Mouse (Mus musculus): ENCODE measurements around the gene Actr10. TPM values are rescaled to one million over a fixed set of nuclear protein-coding genes. Genes with fewer than 3 reads are reported as not detected.
A peak's percentile ranks its signal among the peaks of the same experiment; 100 is the strongest.

The Actr10 gene
- polyA plus RNA-seq, 1 experiment = 9.4 TPM

DNA sequence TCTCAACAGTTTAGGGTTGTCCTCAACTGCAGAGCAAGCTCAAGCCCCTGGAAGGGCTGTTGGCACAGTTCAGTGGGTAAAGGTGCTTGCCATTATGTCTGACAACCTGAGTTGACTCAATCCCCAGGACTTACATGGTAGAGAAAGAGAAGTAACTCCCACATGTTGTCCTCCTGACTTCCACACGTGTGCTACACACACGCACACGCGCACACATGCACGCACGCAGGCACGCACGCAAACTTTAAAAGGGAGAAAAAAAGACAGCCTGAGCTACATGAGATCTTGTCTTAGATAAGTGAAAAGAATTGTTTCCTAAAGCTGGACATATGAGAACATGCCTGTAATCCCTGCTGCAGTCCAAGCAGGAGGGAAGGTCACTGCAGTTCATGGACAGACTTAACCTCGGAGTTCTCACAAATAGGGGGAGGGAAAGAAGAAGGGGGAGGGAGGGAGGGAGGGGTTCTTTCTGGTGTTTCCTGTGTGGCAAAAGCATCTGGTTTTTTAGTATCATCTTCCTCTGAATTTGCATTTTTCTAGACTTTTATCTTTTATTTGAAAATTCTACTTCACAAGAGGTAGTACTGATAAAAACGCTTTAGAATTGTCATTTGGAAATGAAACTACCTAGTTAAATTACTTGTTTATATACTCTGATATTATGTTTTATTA lies 9.1 kb downstream of the Actr10 start:
- H3K27me3 ChIP-seq (ENCODE audit: control insufficient read depth, insufficient read depth, low read length) = no peaks in the 10 kb centered on the region
- 72% methylated on average over 10 of the region's 10 CpGs for WGBS
- TF ChIP-seq CTCF (IDR thresholded peaks at IDR 0.05; ENCODE audit: extremely low read depth, insufficient read depth, insufficient read length, insufficient replicate concordance) (no peak), POLR2A (IDR thresholded peaks at IDR 0.05; ENCODE audit: low read depth, low read length) (no peak)
- H3K4me1 ChIP-seq (ENCODE audit: control insufficient read depth, insufficient read depth, insufficient read length) = no peaks in the 10 kb centered on the region
- H3K36me3 ChIP-seq (ENCODE audit: control insufficient read depth, insufficient read depth, low read length) = peaks cover 16% of the 10 kb centered on the region
- no peak overlapping the region for H3K4me3 ChIP-seq (ENCODE audit: extremely low read depth, insufficient read depth, insufficient read length)
- H3K27ac ChIP-seq (ENCODE audit: insufficient read depth, low read length) = no peak overlapping the region
- no peak for DNase-seq (ENCODE audit: low read depth in 1 of 2, low spot score in 2 of 2)

DNA sequence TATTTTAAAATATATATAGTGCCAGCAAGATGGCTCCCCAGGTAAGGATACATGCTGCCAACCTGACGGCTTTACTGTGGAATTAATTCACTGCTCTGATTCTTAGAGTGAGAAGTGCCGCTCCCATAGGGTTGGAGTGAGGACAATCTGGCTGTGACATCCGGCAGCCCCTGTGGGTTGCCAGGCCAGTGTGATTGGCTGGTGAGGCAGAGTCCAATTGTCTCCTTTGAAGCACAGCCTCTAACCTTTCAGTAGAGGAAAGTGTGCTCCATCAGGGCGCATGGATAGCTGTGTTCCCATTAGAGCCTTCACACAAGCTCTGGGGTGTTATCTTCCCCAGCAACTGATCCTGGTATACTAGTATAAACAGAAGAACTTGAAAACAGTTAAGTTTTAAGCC lies 21.0 kb downstream of the Actr10 start:
- Histone ChIP-seq H3K4me1 (ENCODE audit: control insufficient read depth, insufficient read depth, insufficient read length) (no peaks in the 10 kb centered on the region), H3K27me3 (ENCODE audit: control insufficient read depth, insufficient read depth, low read length) (no peaks in the 10 kb centered on the region), H3K36me3 (ENCODE audit: control insufficient read depth, insufficient read depth, low read length) (peaks cover 35% of the 10 kb centered on the region), H3K27ac (ENCODE audit: insufficient read depth, low read length) (no peak overlapping the region), H3K4me3 (ENCODE audit: extremely low read depth, insufficient read depth, insufficient read length) (no peak overlapping the region)
- WGBS = 95% methylated on average over 4 of the region's 4 CpGs
- TF ChIP-seq CTCF (IDR thresholded peaks at IDR 0.05; ENCODE audit: extremely low read depth, insufficient read depth, insufficient read length, insufficient replicate concordance) = no peak
- TF ChIP-seq POLR2A (IDR thresholded peaks at IDR 0.05; ENCODE audit: low read depth, low read length) = no peak
- DNase-seq (ENCODE audit: low read depth in 1 of 2, low spot score in 2 of 2) = no peak

DNA sequence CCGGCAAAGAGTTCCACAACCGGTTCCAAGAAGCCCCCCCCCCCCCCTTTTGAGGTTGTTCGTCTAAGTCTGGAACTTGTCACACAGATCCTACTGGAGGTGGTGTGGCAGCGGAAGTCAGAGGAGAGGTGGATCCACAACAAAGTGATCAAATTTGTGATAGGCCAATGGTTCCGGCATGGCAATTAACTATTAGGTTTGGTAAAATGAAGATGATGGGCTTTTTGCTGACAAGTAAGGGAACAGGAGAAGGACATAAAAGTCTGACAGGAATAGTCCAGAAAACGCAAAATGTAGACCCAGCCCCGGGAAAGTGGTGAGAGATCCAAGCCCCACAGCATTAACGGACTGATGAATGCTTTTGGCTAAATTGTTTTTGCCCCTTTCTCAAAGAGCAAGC lies 29.9 kb downstream of the Actr10 start:
- no peaks in the 10 kb centered on the region for H3K27me3 ChIP-seq (ENCODE audit: control insufficient read depth, insufficient read depth, low read length)
- H3K4me3 ChIP-seq (ENCODE audit: extremely low read depth, insufficient read depth, insufficient read length) = peak overlapping the region; percentile 76
- H3K36me3 ChIP-seq (ENCODE audit: control insufficient read depth, insufficient read depth, low read length) = peaks cover 4% of the 10 kb centered on the region
- TF ChIP-seq POLR2A (IDR thresholded peaks at IDR 0.05; ENCODE audit: low read depth, low read length) (no peak), CTCF (IDR thresholded peaks at IDR 0.05; ENCODE audit: extremely low read depth, insufficient read depth, insufficient read length, insufficient replicate concordance) (no peak)
- WGBS = 58% methylated on average over 8 of the region's 8 CpGs
- no peak for DNase-seq (ENCODE audit: low read depth in 1 of 2, low spot score in 2 of 2)
- H3K27ac ChIP-seq (ENCODE audit: insufficient read depth, low read length) = peak overlapping the region; percentile 97
- H3K4me1 ChIP-seq (ENCODE audit: control insufficient read depth, insufficient read depth, insufficient read length) = no peaks in the 10 kb centered on the region

DNA sequence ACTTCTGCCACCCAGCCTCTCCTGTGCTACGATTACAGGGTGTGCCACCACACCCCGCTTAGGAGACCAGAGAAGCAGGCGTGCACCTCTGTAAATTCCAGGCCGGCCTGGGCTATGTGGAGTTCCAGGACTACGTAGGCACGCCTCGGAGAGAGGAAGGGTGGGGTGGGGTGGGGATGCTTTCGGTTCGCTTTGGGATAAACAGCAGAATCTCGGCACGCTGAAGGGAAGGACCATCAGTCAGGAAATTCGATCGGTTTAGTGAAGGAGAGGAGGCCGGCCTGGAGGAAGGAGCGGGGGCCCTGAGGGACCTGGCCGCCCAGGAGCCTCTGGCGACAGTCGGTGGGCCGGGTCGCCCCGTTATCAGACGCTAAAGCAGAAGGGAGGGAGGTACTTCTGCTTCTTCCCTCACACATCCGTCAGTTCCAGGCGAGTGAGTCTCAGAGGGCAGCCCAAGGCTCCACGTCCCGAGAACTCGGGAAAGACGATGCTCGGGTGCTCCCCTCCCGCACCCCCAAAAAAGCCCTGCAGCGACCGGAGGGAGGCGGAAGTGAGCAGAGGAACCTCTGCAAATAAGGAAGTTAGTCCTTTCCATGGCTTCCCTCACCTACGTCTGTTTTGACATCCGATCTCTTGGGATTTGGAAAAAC lies 30.6 kb downstream of the Actr10 start:
- no peaks in the 10 kb centered on the region for H3K4me1 ChIP-seq (ENCODE audit: control insufficient read depth, insufficient read depth, insufficient read length)

DNA sequence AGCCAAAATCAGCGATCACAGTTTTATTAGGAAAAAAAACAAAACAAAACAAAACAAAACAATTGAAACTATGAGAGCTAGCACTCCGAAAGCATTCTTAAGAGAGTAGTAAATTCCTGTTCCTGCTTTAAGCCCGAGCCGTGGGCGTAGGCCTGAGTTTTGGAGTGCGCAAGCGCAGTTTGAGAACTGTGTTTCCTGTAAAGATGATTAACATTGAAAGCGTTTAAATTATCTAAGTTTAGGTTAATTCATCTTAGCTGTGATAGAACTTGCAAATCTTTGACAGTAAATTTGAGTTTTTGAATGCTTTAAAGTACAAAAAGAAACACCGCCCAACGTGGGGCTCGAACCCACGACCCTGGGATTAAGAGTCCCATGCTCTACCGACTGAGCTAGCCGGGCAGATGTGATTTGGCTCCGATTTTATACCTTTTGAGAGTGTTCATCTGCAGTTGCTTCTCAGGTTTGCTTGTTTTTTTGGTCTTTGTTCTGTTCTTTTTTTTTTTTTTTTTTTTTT lies 31.2 kb downstream of the Actr10 start:
- Histone ChIP-seq H3K27ac (ENCODE audit: insufficient read depth, low read length) (peak overlapping the region; percentile 97), H3K4me3 (ENCODE audit: extremely low read depth, insufficient read depth, insufficient read length) (peak overlapping the region; percentile 76), H3K4me1 (ENCODE audit: control insufficient read depth, insufficient read depth, insufficient read length) (no peaks in the 10 kb centered on the region), H3K36me3 (ENCODE audit: control insufficient read depth, insufficient read depth, low read length) (no peaks in the 10 kb centered on the region), H3K27me3 (ENCODE audit: control insufficient read depth, insufficient read depth, low read length) (no peaks in the 10 kb centered on the region)
- TF ChIP-seq CTCF (IDR thresholded peaks at IDR 0.05; ENCODE audit: extremely low read depth, insufficient read depth, insufficient read length, insufficient replicate concordance) (no peak), POLR2A (IDR thresholded peaks at IDR 0.05; ENCODE audit: low read depth, low read length) (0 out of 2 replicates have a peak, but pooled peaks have one; percentile 1)
- under 1% methylated on average over 15 of the region's 15 CpGs for WGBS
- peak; percentile 73 to 90 for DNase-seq (ENCODE audit: low read depth in 1 of 2, low spot score in 2 of 2)

More for the DNA sequence above, 30.6 kb downstream of the Actr10 start:
- under 1% methylated on average over 35 of the region's 35 CpGs for WGBS
- peak; percentile 47 for TF ChIP-seq POLR2A (IDR thresholded peaks at IDR 0.05; ENCODE audit: low read depth, low read length)
- TF ChIP-seq CTCF (IDR thresholded peaks at IDR 0.05; ENCODE audit: extremely low read depth, insufficient read depth, insufficient read length, insufficient replicate concordance) = peak; percentile 19; the same call in 1 of the 2 replicates
- Histone ChIP-seq H3K36me3 (ENCODE audit: control insufficient read depth, insufficient read depth, low read length) (peaks cover 2% of the 10 kb centered on the region), H3K4me3 (ENCODE audit: extremely low read depth, insufficient read depth, insufficient read length) (peak overlapping the region; percentile 76), H3K27me3 (ENCODE audit: control insufficient read depth, insufficient read depth, low read length) (no peaks in the 10 kb centered on the region), H3K27ac (ENCODE audit: insufficient read depth, low read length) (peak overlapping the region; percentile 97)
- peak; percentile 29 to 79 for DNase-seq (ENCODE audit: low read depth in 1 of 2, low spot score in 2 of 2)

DNA sequence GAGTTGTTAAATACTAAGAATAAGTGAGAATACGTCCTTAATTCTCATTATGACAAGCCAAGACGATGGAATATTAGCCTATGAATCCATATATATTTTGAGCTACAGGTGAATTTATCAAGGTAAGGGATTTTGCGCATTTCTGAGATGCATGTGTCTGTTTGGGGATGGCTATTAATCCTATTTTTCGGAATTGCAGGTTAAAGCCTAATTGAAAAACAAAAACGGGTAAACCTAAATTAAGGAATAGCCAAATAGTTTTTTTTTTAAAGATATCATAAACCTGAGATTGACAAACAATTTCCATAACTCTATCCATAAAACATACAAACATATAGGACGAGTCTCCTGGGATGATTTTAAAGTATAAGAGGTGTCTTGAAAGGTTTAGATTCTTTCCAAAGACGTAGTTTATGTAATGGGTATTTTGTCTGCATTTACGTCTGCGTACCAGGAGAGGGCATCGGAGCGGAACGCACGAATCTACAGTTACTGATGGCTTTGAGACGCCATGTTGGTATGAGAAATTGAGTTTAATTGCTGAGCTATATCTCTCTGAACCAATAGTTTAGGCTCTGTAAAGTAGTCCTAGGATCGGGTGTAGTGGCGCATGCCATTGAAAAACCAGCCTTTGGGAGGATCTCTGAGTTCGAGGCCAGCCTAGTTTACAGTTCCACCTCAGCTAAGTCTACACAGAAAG lies 32.0 kb downstream of the Actr10 start:
- peak; percentile 58 to 72 for DNase-seq (ENCODE audit: low read depth in 1 of 2, low spot score in 2 of 2)
- H3K4me3 ChIP-seq (ENCODE audit: extremely low read depth, insufficient read depth, insufficient read length) = peak overlapping the region; percentile 43; the same call in 1 of the 2 replicates
- 3% methylated on average over 17 of the region's 17 CpGs for WGBS
- H3K4me1 ChIP-seq (ENCODE audit: control insufficient read depth, insufficient read depth, insufficient read length) = no peaks in the 10 kb centered on the region
- H3K36me3 ChIP-seq (ENCODE audit: control insufficient read depth, insufficient read depth, low read length) = no peaks in the 10 kb centered on the region
- TF ChIP-seq POLR2A (IDR thresholded peaks at IDR 0.05; ENCODE audit: low read depth, low read length) (no peak), CTCF (IDR thresholded peaks at IDR 0.05; ENCODE audit: extremely low read depth, insufficient read depth, insufficient read length, insufficient replicate concordance) (peak; percentile 18; the same call in 1 of the 2 replicates)
- H3K27me3 ChIP-seq (ENCODE audit: control insufficient read depth, insufficient read depth, low read length) = no peaks in the 10 kb centered on the region
- H3K27ac ChIP-seq (ENCODE audit: insufficient read depth, low read length) = peak overlapping the region; percentile 36
